Mouse (Mus musculus) embryonic facial prominence, embryonic 11.5 days (tissue): ENCODE data around the gene Cyp4f16. TPM values are rescaled to one million over a fixed set of nuclear protein-coding genes. Genes with fewer than 3 reads are reported as not detected.
"Not testable (repeated sequence)": the region's sequence is repeated elsewhere in the genome, so short reads cannot be mapped to it uniquely, and the experiment has no call there.

ENCODE experiments used
- ATAC-seq: fragments of 200-750 bp; cut with Nextera tagmentation; replicated peaks from 2 replicates; pipeline ENCODE4 v1.8.0; 2017; ENCODE audit warnings: low read depth; ENCODE audit not compliant: insufficient number of reproducible peaks, low FRiP score, low TSS enrichment
- DNase-seq: peaks from one replicate; pipeline ENCODE4 v3.0.0-alpha.2; 2015; ENCODE audit warnings: low spot score
- H3K27ac ChIP-seq: fragments of 300-500 bp; sonication (generic); replicated peaks from 2 replicates; pipeline ENCODE4 v1.5.1; 2014; ENCODE audit warnings: mild to moderate bottlenecking, low read depth, low read length, control low read depth
- H3K27me3 ChIP-seq: fragments of 300-500 bp; sonication (generic); 2 replicates; pipeline ENCODE4 v1.6.1; 2014; ENCODE audit warnings: mild to moderate bottlenecking, low read length, moderate library complexity, mixed read lengths; ENCODE audit not compliant: control insufficient read depth, insufficient read depth
- H3K36me3 ChIP-seq: fragments of 300-500 bp; sonication (generic); replicated peaks from 2 replicates; pipeline ENCODE4 v1.6.1; 2014; ENCODE audit warnings: low read depth, mild to moderate bottlenecking, low read length, moderate library complexity, mixed read lengths; ENCODE audit not compliant: control insufficient read depth, insufficient read depth
- H3K4me1 ChIP-seq: fragments of 300-500 bp; sonication (generic); 2 replicates; pipeline ENCODE4 v1.6.1; 2014; ENCODE audit warnings: low read length, mixed read lengths; ENCODE audit not compliant: control insufficient read depth, insufficient read depth
- H3K4me2 ChIP-seq: fragments of 300-500 bp; sonication (generic); 2 replicates; pipeline ENCODE4 v1.6.1; 2014; ENCODE audit warnings: low read depth, mild to moderate bottlenecking, control low read depth, low read length, moderate library complexity
- H3K4me3 ChIP-seq: fragments of 300-500 bp; sonication (generic); 2 replicates; pipeline ENCODE4 v1.5.1; 2014; ENCODE audit warnings: low read depth, low read length, control low read depth
- H3K9ac ChIP-seq: fragments of 300-500 bp; sonication (generic); replicated peaks from 2 replicates; pipeline ENCODE4 v1.6.1; 2014; ENCODE audit warnings: mild to moderate bottlenecking, control low read depth, low read length
- H3K9me3 ChIP-seq: fragments of 300-500 bp; sonication (generic); replicated peaks from 2 replicates; pipeline ENCODE4 v1.6.1; 2016; ENCODE audit warnings: mild to moderate bottlenecking, low read length, inconsistent platforms, mixed read lengths; ENCODE audit not compliant: control insufficient read depth
- WGBS: fragments of 180-500 bp; shearing (Covaris S2); extraction: QIAGEN DNeasy Blood & Tissue Kit; methylation state at CpG from one replicate; pipeline ENCODE4 v1.1.7; 2014; 5-methylcytosine and 5-hydroxymethylcytosine counted together
- polyA plus RNA-seq: library from polyadenylated mRNA; unstranded; fragments of >200 nt; fragmentation: Nextera tagmentation; extraction: Ambion mirVana; gene quantifications from 2 replicates; pipeline ENCODE4 v1.2.1, GENCODE M21; 2014

Gene Cyp4f16
- polyA plus RNA-seq, 1 experiment from 2014 or later: 16.5 TPM

- H3K4me3 ChIP-seq, H3K4me2 ChIP-seq, H3K27ac ChIP-seq, ATAC-seq, DNase-seq, H3K9me3 ChIP-seq, H3K9ac ChIP-seq, H3K4me1 ChIP-seq, H3K36me3 ChIP-seq, H3K27me3 ChIP-seq: not testable (repeated sequence)
- 49% methylated on average over 1 of the region's 1 CpGs for WGBS
Measured at GRCm38 (mm10) chr17:32553016-32553415, 16.7 kb downstream of the Cyp4f16 start.

DNA sequence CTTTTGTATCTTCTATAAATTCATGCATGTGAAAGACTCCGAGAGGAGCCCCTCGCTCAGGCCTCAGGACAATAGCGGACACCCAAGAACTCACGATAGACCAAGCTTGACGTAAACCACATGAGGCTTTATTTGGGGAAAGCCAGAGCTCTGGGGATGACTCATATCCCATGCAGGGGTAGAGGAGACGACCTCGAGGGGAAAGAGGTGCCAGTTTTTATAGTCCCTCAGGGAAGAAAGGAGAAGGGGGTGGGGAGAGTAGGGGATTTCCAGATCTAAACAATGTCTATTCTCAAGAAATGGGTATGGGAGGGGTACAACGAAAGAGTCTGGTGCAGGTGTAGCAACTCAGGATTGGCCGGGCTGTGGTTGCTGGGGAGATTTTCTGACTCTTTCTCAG lies 18.0 kb downstream of the Cyp4f16 start:
- not testable (repeated sequence) for H3K4me2 ChIP-seq, H3K27me3 ChIP-seq, H3K36me3 ChIP-seq, H3K4me1 ChIP-seq, H3K27ac ChIP-seq, DNase-seq, H3K9me3 ChIP-seq, ATAC-seq, H3K4me3 ChIP-seq, H3K9ac ChIP-seq
- 82% methylated on average over 9 of the region's 9 CpGs for WGBS

DNA sequence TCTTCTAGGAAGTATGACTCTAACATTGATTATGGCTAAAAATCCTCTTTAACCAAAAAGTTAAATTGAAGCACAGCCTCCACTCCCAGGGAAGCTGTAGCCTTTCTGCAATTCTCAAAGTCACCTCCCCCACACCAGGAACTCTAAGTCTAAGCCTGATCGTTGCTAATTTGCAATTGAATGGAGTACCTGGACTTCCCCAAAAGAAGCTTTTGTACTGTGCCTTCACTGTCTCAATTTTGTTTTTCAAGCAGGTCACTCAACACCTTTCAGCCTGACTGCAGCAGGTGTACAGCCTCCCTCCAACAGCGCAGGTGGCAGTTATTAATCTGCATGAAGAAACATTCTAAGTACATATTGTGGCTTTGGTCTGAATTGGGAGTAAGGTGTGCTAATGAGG lies 26.9 kb downstream of the Cyp4f16 start:
- H3K27me3 ChIP-seq, H3K4me2 ChIP-seq, H3K36me3 ChIP-seq, H3K4me1 ChIP-seq, H3K4me3 ChIP-seq, H3K9ac ChIP-seq, H3K9me3 ChIP-seq, ATAC-seq, DNase-seq, H3K27ac ChIP-seq: not testable (repeated sequence)
- WGBS: 89% methylated on average over 2 of the region's 2 CpGs

- H3K27me3 ChIP-seq, H3K4me2 ChIP-seq, H3K27ac ChIP-seq, H3K4me1 ChIP-seq, H3K9ac ChIP-seq, H3K36me3 ChIP-seq, H3K9me3 ChIP-seq, H3K4me3 ChIP-seq, DNase-seq, ATAC-seq: not testable (repeated sequence)
- WGBS: 80% methylated on average over 2 of the region's 2 CpGs
Measured at GRCm38 (mm10) chr17:32573286-32573685, 36.9 kb downstream of the Cyp4f16 start.

DNA sequence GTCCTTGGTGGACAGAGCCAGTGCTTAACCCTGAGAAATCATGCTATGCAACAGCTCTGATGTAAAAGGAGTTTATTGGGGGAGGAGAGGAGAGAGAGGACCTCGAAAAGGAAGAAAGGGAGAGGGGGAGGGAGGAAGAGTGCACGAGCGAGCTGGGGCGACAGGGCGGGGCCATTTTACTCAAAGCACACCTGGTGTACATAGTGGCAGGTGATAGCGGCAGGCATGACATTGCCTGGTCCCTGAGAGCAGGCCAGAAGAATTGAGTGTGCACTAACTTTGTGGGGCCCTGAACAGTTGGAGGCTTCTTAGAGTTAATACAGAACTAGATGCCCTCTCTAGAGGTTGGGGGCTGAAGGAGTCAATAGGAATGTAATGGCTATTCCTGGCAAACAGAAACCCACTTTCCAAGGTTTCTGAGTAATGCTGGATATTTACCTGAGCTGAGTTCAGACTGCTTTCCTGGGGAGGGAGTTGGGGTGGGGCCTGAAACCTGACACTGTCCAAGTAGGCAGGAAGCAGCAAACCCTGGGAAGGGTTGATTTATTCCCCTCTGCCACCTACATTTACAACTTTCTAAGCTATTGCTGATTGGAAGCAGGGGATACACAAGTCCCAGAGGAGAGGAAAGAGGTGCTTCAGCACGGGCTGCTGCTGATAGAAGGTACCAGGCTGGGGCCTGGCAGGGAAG lies 41.3 kb downstream of the Cyp4f16 start:
- no peak overlapping the region for H3K9ac ChIP-seq
- ATAC-seq (no peak), DNase-seq (no peak)
- no peaks in the 10 kb centered on the region for H3K27me3 ChIP-seq
- no peak overlapping the region for H3K27ac ChIP-seq
- no peak overlapping the region for H3K4me3 ChIP-seq
- H3K4me1 ChIP-seq: no peaks in the 10 kb centered on the region
- no peak overlapping the region for H3K4me2 ChIP-seq
- 58% methylated on average over 7 of the region's 7 CpGs for WGBS
- H3K36me3 ChIP-seq: no peaks in the 10 kb centered on the region
- H3K9me3 ChIP-seq: no peaks in the 10 kb centered on the region

GRCm38 (mm10) chr17:32596494-32596893 lies 60.1 kb downstream of the Cyp4f16 start:
- H3K4me2 ChIP-seq: no peak overlapping the region
- WGBS: 90% methylated on average over 18 of the region's 18 CpGs
- no peak overlapping the region for H3K27ac ChIP-seq
- H3K27me3 ChIP-seq: no peaks in the 10 kb centered on the region
- no peak overlapping the region for H3K4me3 ChIP-seq
- H3K4me1 ChIP-seq: no peaks in the 10 kb centered on the region
- H3K9me3 ChIP-seq: no peaks in the 10 kb centered on the region; the same call in 1 of the 2 replicates
- H3K9ac ChIP-seq: no peak overlapping the region
- DNase-seq (no peak), ATAC-seq (no peak)
- H3K36me3 ChIP-seq: no peaks in the 10 kb centered on the region

Other genes starting within 250 kb of the Cyp4f16 start
- 53.4 and 53.9 TPM in 2 replicates for gene Akap8, start 215.3 kb upstream of the Cyp4f16 start, polyA plus RNA-seq
- 44.3 and 56.2 TPM in 2 replicates for gene Akap8l, start 186.0 kb upstream of the Cyp4f16 start, polyA plus RNA-seq
- gene Wiz, start 147.1 kb upstream of the Cyp4f16 start, polyA plus RNA-seq: 27.5 and 31.9 TPM in 2 replicates
- 0.63 and 0.77 TPM in 2 replicates for gene Rasal3, start 133.0 kb upstream of the Cyp4f16 start, polyA plus RNA-seq
- not detected in 2 replicates for gene Pglyrp2, start 112.4 kb upstream of the Cyp4f16 start, polyA plus RNA-seq
- gene Cyp4f39, start 83.8 kb upstream of the Cyp4f16 start, polyA plus RNA-seq: 0.46 and 0.98 TPM in 2 replicates
- gene Cyp4f17, start 30.5 kb upstream of the Cyp4f16 start, polyA plus RNA-seq: 4.0 and 7.1 TPM in 2 replicates
- not detected in 2 replicates for gene Cyp4f37, start 84.8 kb downstream of the Cyp4f16 start, polyA plus RNA-seq
- gene Cyp4f40, start 122.3 kb downstream of the Cyp4f16 start, polyA plus RNA-seq: not detected in 2 replicates
- gene Cyp4f15, start 149.1 kb downstream of the Cyp4f16 start, polyA plus RNA-seq: 0.27 TPM in 1 of 2 replicates, not detected in the other